Mouse (Mus musculus) liver, postnatal 0 days (tissue): ENCODE data around the gene Trim31. TPM values are rescaled to one million over a fixed set of nuclear protein-coding genes. Genes with fewer than 3 reads are reported as not detected.
"Not testable (repeated sequence)": the region's sequence is repeated elsewhere in the genome, so short reads cannot be mapped to it uniquely, and the experiment has no call there.

Experiments used
- ATAC-seq: fragments of 200-750 bp; cut with Nextera tagmentation; 2 replicates; pipeline ENCODE4 v1.8.0; 2017; ENCODE audit warnings: mild to moderate bottlenecking, moderate library complexity
- DNase-seq: peaks from one replicate; pipeline ENCODE4 v3.0.0-alpha.2; 2016
- H3K27ac ChIP-seq: fragments of 300-500 bp; sonication (generic); 2 replicates; pipeline ENCODE4 v1.5.1; 2014; ENCODE audit warnings: antibody characterized with exemption, moderate library complexity, mild to moderate bottlenecking, low read depth
- H3K27me3 ChIP-seq: fragments of 300-500 bp; sonication (generic); 2 replicates; pipeline ENCODE4 v1.6.1; 2014; ENCODE audit warnings: low read length, control low read depth, mixed read lengths; ENCODE audit not compliant: insufficient read depth
- H3K36me3 ChIP-seq: fragments of 300-500 bp; sonication (generic); replicated peaks from 2 replicates; pipeline ENCODE4 v1.6.1; 2014; ENCODE audit warnings: mild to moderate bottlenecking, control low read depth, low read length, moderate library complexity, mixed read lengths; ENCODE audit not compliant: insufficient read depth
- H3K4me1 ChIP-seq: fragments of 300-500 bp; sonication (generic); 2 replicates; pipeline ENCODE4 v1.6.1; 2014; ENCODE audit warnings: antibody characterized with exemption, mild to moderate bottlenecking, control low read depth; ENCODE audit not compliant: insufficient read depth
- H3K4me2 ChIP-seq: fragments of 300-500 bp; sonication (generic); 2 replicates; pipeline ENCODE4 v1.6.1; 2014; ENCODE audit warnings: low read depth, mild to moderate bottlenecking, low read length, moderate library complexity, mixed read lengths
- H3K4me3 ChIP-seq: fragments of 300-500 bp; sonication (generic); 2 replicates; pipeline ENCODE4 v1.5.1; 2014; ENCODE audit warnings: low read depth, low read length
- H3K9ac ChIP-seq: fragments of 300-500 bp; sonication (generic); replicated peaks from 2 replicates; pipeline ENCODE4 v1.6.1; 2014; ENCODE audit warnings: mild to moderate bottlenecking, moderate library complexity
- H3K9me3 ChIP-seq: fragments of 300-500 bp; sonication (generic); 2 replicates; pipeline ENCODE4 v1.6.1; 2016; ENCODE audit warnings: mild to moderate bottlenecking, control low read depth, low read length, mixed read lengths
- CTCF ChIP-seq: sonication (generic); IDR thresholded peaks from 2 replicates; pipeline ENCODE4 v1.5.1; 2016; ENCODE audit warnings: antibody characterized with exemption, low read depth
- EP300 ChIP-seq: IDR thresholded peaks from 2 replicates; pipeline ENCODE4 v1.6.1; 2016; ENCODE audit warnings: antibody characterized with exemption, low read depth, mild to moderate bottlenecking
- WGBS: fragments of 180-500 bp; shearing (Covaris S2); extraction: QIAGEN DNeasy Blood & Tissue Kit; methylation state at CpG from one replicate; pipeline ENCODE4 v1.1.7; 2014; ENCODE audit not compliant: insufficient replicate concordance; 5-methylcytosine and 5-hydroxymethylcytosine counted together
- polyA plus RNA-seq: library from polyadenylated mRNA; unstranded; fragments of >200 nt; fragmentation: Nextera tagmentation; extraction: Ambion mirVana; gene quantifications from 2 replicates; pipeline ENCODE4 v1.2.1, GENCODE M21; 2015

Trim31 gene
- polyA plus RNA-seq, 1 experiment from 2014 or later = not detected

GRCm38 (mm10) chr17:36869955-36870810 lies 27.7 kb upstream of the Trim31 start:
- Histone ChIP-seq H3K27ac (peak overlapping the region; percentile 91), H3K4me3 (peak overlapping the region; percentile 54), H3K27me3 (peaks cover 16% of the 10 kb centered on the region; the same call in 1 of the 2 replicates), H3K4me2 (peak overlapping the region; percentile 59), H3K9me3 (no peaks in the 10 kb centered on the region), H3K4me1 (peaks cover 15% of the 10 kb centered on the region), H3K9ac (peak overlapping the region; percentile 73), H3K36me3 (peaks cover 26% of the 10 kb centered on the region)
- DNase-seq (peak; percentile 77), ATAC-seq (peak; percentile 40)
- TF ChIP-seq CTCF = no peak
- TF ChIP-seq EP300 = no peak
- 57% methylated on average over 25 of the region's 25 CpGs for WGBS

DNA sequence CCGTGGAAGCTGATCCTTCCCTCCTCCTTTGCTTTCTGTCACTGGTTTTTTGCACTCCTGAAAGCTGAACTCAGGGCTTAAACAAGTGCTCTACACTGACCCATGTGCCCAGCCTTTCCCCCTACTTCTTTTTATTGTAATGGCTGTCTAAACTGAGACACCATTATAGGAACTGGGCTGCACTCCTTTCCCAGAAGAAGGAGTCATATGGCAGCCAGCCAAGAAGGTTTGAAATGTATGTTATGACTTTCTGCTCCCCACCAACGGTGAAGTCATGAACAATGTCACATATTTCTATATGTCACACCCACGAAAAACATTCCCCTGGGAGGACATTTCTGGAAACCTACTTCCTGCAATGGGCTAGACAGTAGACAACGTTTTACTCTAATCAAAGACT lies 23.3 kb upstream of the Trim31 start:
- Histone ChIP-seq H3K36me3 (peaks cover 32% of the 10 kb centered on the region), H3K27me3 (no peaks in the 10 kb centered on the region), H3K4me2 (peak overlapping the region; percentile 1; the same call in 1 of the 2 replicates), H3K9ac (no peak overlapping the region), H3K9me3 (no peaks in the 10 kb centered on the region), H3K4me1 (no peaks in the 10 kb centered on the region), H3K27ac (no peak overlapping the region), H3K4me3 (no peak overlapping the region)
- DNase-seq (no peak), ATAC-seq (no peak)
- 61% methylated on average over 4 of the region's 4 CpGs for WGBS
- TF ChIP-seq EP300 = no peak
- no peak for TF ChIP-seq CTCF

- H3K4me2 ChIP-seq = no peak overlapping the region
- no peaks in the 10 kb centered on the region for H3K9me3 ChIP-seq
- no peak for TF ChIP-seq EP300
- no peak for TF ChIP-seq CTCF
- H3K27me3 ChIP-seq = no peaks in the 10 kb centered on the region
- H3K4me1 ChIP-seq = no peaks in the 10 kb centered on the region
- H3K36me3 ChIP-seq = no peaks in the 10 kb centered on the region
- no peak overlapping the region for H3K27ac ChIP-seq
- H3K4me3 ChIP-seq = no peak overlapping the region
- ATAC-seq (no peak), DNase-seq (no peak)
- no peak overlapping the region for H3K9ac ChIP-seq
- WGBS = 77% methylated on average over 2 of the region's 2 CpGs
Measured at GRCm38 (mm10) chr17:36883350-36883749, 14.6 kb upstream of the Trim31 start.

- Histone ChIP-seq H3K4me1 (no peaks in the 10 kb centered on the region), H3K4me2 (no peak overlapping the region), H3K36me3 (no peaks in the 10 kb centered on the region), H3K4me3 (no peak overlapping the region), H3K9ac (no peak overlapping the region), H3K9me3 (no peaks in the 10 kb centered on the region), H3K27me3 (no peaks in the 10 kb centered on the region), H3K27ac (no peak overlapping the region)
- TF ChIP-seq CTCF (no peak), EP300 (no peak)
- no peak for ATAC-seq
- no peak for DNase-seq
- 88% methylated on average over 12 of the region's 12 CpGs for WGBS
Measured at GRCm38 (mm10) chr17:36885132-36885790, 12.7 kb upstream of the Trim31 start.

- ATAC-seq (no peak), DNase-seq (no peak)
- 76% methylated on average over 5 of the region's 5 CpGs for WGBS
- Histone ChIP-seq H3K4me3 (no peak within 1 kb of the TSS), H3K36me3 (no peaks in the 10 kb centered on the region), H3K9ac (no peak within 1 kb of the TSS), H3K4me2 (no peak within 1 kb of the TSS), H3K27ac (no peak within 1 kb of the TSS), H3K9me3 (no peaks in the 10 kb centered on the region), H3K27me3 (peaks cover 4% of the 10 kb centered on the region; the same call in 1 of the 2 replicates), H3K4me1 (no peaks in the 10 kb centered on the region)
- TF ChIP-seq CTCF (no peak), EP300 (no peak)
Measured at GRCm38 (mm10) chr17:36890073-36890903, 7.6 kb upstream of the Trim31 start, which contains the start of gene Trim40. TSS of gene Trim40 (minus strand) at chr17:36890123.

- not testable (repeated sequence) for H3K9ac ChIP-seq, H3K27me3 ChIP-seq, ATAC-seq, H3K4me3 ChIP-seq, H3K4me2 ChIP-seq, H3K27ac ChIP-seq, H3K36me3 ChIP-seq, H3K4me1 ChIP-seq, H3K9me3 ChIP-seq, DNase-seq
- 87% methylated on average over 1 of the region's 1 CpGs for WGBS
Measured at GRCm38 (mm10) chr17:36891496-36891895, 6.4 kb upstream of the Trim31 start.
